Mouse (Mus musculus): Measurements from ENCODE around the gene Gipc2. TPM values are rescaled to one million over a fixed set of nuclear protein-coding genes. Genes with fewer than 3 reads are reported as not detected.
"Not testable (repeated sequence)": the region's sequence is repeated elsewhere in the genome, so short reads cannot be mapped to it uniquely, and the experiment has no call there.

The Gipc2 gene
- polyA plus RNA-seq, 1 experiment from 2014 or later = 4.2 TPM

DNA sequence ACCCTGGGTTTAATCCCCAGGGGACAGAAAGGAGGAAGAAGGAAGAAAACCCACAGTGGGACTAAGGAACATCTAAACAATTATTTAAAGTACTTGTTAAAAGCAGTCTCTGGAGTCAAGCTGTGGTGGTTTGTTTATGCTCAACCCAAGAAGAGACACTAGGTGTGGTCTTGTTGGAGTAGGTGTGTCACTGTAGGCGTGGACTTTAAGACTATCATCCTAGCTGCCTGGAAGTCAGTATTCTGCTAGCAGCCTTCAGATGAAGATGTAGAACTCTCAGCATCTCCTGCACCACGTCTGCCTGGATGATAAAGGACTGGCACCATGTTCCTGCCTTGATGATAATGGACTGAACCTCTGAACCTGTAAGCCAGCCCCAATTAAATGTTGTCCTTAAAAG is 31.2 kb upstream of the Gipc2 start:
- ATAC-seq (replicated peaks; ENCODE audit: insufficient number of reproducible peaks, low FRiP score, low TSS enrichment, low read depth); H3K4me1 ChIP-seq (ENCODE audit: control insufficient read depth, insufficient read depth, low read length); H3K4me2 ChIP-seq (ENCODE audit: low read depth, low read length); H3K36me3 ChIP-seq (replicated peaks; ENCODE audit: control insufficient read depth, insufficient read depth, low read depth, low read length); H3K27ac ChIP-seq (replicated peaks; ENCODE audit: low read depth, low read length); H3K4me3 ChIP-seq (ENCODE audit: low read depth, low read length); H3K9me3 ChIP-seq (replicated peaks; ENCODE audit: control insufficient read depth, low read length); H3K9ac ChIP-seq (replicated peaks; ENCODE audit: low read length); H3K27me3 ChIP-seq (ENCODE audit: control insufficient read depth, insufficient read depth, low read length); DNase-seq (ENCODE audit: low spot score): not testable (repeated sequence)
- WGBS = 32% methylated on average over 2 of the region's 2 CpGs

- Histone ChIP-seq H3K9ac (replicated peaks; ENCODE audit: low read length) (peak overlapping the region; percentile 35; the same call in 1 of the 2 replicates), H3K4me2 (ENCODE audit: low read depth, low read length) (peak overlapping the region; percentile 56), H3K9me3 (replicated peaks; ENCODE audit: control insufficient read depth, low read length) (no peaks in the 10 kb centered on the region), H3K36me3 (replicated peaks; ENCODE audit: control insufficient read depth, insufficient read depth, low read depth, low read length) (no peaks in the 10 kb centered on the region), H3K4me1 (ENCODE audit: control insufficient read depth, insufficient read depth, low read length) (no peaks in the 10 kb centered on the region), H3K27me3 (ENCODE audit: control insufficient read depth, insufficient read depth, low read length) (no peaks in the 10 kb centered on the region), H3K4me3 (ENCODE audit: low read depth, low read length) (peak overlapping the region; percentile 36), H3K27ac (replicated peaks; ENCODE audit: low read depth, low read length) (peak overlapping the region; percentile 23)
- DNase-seq (ENCODE audit: low spot score) = peak; percentile 93
- 1% methylated on average over 17 of the region's 17 CpGs for WGBS
- ATAC-seq (replicated peaks; ENCODE audit: insufficient number of reproducible peaks, low FRiP score, low TSS enrichment, low read depth) = peak; percentile 95
These were observed 27.6 kb upstream of the Gipc2 start for GRCm38 (mm10) chr3:152193635-152194097.

DNA sequence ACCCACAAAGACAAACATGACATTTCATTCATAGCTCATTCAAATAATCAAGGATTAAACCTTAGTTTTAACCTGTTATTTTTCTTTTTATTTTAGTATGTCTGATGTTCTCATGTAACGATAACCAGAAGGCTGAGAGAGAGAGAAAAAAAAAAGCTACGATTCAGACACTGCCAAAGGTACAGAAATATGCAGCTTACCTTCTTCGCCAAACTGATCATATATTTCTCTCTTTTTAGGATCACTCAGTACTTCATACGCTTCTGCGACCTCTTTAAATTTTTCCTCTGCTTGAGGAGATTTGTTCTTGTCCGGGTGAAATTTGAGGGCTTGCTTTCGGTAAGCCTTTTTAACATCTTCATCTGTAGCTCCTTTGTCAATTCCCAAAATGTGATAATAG is 27.1 kb upstream of the Gipc2 start:
- peak overlapping the region; percentile 35 for H3K9ac ChIP-seq (replicated peaks; ENCODE audit: low read length)
- peak overlapping the region; percentile 36 for H3K4me3 ChIP-seq (ENCODE audit: low read depth, low read length)
- H3K4me2 ChIP-seq (ENCODE audit: low read depth, low read length) = peak overlapping the region; percentile 56
- ATAC-seq (replicated peaks; ENCODE audit: insufficient number of reproducible peaks, low FRiP score, low TSS enrichment, low read depth) = no peak
- no peaks in the 10 kb centered on the region for H3K36me3 ChIP-seq (replicated peaks; ENCODE audit: control insufficient read depth, insufficient read depth, low read depth, low read length)
- no peak for DNase-seq (ENCODE audit: low spot score)
- H3K27me3 ChIP-seq (ENCODE audit: control insufficient read depth, insufficient read depth, low read length) = no peaks in the 10 kb centered on the region
- 9% methylated on average over 7 of the region's 7 CpGs for WGBS
- H3K9me3 ChIP-seq (replicated peaks; ENCODE audit: control insufficient read depth, low read length) = no peaks in the 10 kb centered on the region
- H3K27ac ChIP-seq (replicated peaks; ENCODE audit: low read depth, low read length) = peak overlapping the region; percentile 23
- no peaks in the 10 kb centered on the region for H3K4me1 ChIP-seq (ENCODE audit: control insufficient read depth, insufficient read depth, low read length)

DNA sequence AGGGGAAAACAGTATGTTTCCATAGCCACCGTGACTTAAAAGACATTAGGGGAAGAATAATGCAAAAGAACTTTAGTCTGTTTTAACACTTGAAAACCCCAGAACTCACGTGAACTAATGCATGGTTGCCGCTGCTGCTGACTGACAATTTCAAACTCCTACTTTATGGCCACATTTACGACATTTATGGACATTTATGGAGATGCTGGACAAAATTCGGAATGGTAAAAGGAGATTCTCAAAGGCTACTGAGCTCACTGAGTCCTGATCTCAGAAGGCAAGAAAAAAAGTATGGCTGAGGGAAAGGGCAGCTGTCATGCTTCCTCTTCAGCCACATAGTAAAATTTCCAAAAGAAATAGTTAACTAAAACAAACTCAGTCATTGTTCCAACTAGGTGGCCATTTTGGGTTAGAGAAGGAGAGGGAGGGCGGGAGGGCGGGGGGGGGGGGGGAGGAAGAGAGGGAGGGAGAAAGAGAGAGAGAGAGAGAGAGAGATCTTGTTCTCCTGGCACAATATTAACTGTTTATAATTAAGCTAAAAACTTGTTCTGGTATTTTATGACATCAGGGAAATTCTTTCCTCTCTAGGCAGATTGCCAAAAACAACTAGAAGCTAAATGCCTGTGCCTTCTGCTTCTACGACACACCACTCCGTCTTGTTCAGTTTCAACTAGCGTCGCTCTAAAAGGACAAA is 26.4 kb upstream of the Gipc2 start:
- DNase-seq (ENCODE audit: low spot score) (peak; percentile 62), ATAC-seq (replicated peaks; ENCODE audit: insufficient number of reproducible peaks, low FRiP score, low TSS enrichment, low read depth) (no peak)
- H3K36me3 ChIP-seq (replicated peaks; ENCODE audit: control insufficient read depth, insufficient read depth, low read depth, low read length) = no peaks in the 10 kb centered on the region
- no peaks in the 10 kb centered on the region for H3K9me3 ChIP-seq (replicated peaks; ENCODE audit: control insufficient read depth, low read length)
- peak overlapping the region; percentile 52 for H3K4me2 ChIP-seq (ENCODE audit: low read depth, low read length)
- peak overlapping the region; percentile 42; the same call in 1 of the 2 replicates for H3K9ac ChIP-seq (replicated peaks; ENCODE audit: low read length)
- WGBS = 43% methylated on average over 9 of the region's 11 CpGs
- H3K4me3 ChIP-seq (ENCODE audit: low read depth, low read length) = peak overlapping the region; percentile 34
- H3K4me1 ChIP-seq (ENCODE audit: control insufficient read depth, insufficient read depth, low read length) = no peaks in the 10 kb centered on the region
- H3K27ac ChIP-seq (replicated peaks; ENCODE audit: low read depth, low read length) = no peak overlapping the region
- H3K27me3 ChIP-seq (ENCODE audit: control insufficient read depth, insufficient read depth, low read length) = no peaks in the 10 kb centered on the region

DNA sequence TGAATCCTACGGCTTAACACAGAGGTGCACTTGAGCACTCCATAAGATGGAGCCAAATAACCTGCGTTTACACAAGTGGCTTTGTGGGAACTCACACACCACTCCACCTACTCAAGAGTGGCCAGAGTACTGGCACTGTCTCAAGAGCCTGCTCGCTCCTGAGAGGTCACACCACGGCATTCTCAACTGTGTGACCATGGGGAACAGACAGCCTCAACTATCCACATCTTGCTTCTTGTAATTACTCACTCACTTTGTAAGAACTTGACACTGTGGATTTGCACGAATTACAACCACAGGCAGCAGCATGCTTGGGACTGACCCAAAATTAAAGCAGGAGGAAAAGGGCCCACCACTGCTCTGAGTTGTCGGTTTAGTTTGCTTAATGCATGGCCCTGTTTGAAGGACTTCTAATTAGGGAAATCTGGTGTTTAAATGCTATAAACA is 25.8 kb upstream of the Gipc2 start:
- 0 out of 2 replicates have a peak, but pooled peaks have one; percentile 29 for ATAC-seq (replicated peaks; ENCODE audit: insufficient number of reproducible peaks, low FRiP score, low TSS enrichment, low read depth)

GRCm38 (mm10) chr3:152190679-152191477 is 24.8 kb upstream of the Gipc2 start:
- Histone ChIP-seq H3K4me3 (ENCODE audit: low read depth, low read length) (no peak overlapping the region), H3K27ac (replicated peaks; ENCODE audit: low read depth, low read length) (no peak overlapping the region), H3K9me3 (replicated peaks; ENCODE audit: control insufficient read depth, low read length) (no peaks in the 10 kb centered on the region), H3K9ac (replicated peaks; ENCODE audit: low read length) (0 out of 2 replicates have a peak overlapping the region, but pooled peaks have one; percentile 25), H3K36me3 (replicated peaks; ENCODE audit: control insufficient read depth, insufficient read depth, low read depth, low read length) (no peaks in the 10 kb centered on the region), H3K27me3 (ENCODE audit: control insufficient read depth, insufficient read depth, low read length) (no peaks in the 10 kb centered on the region), H3K4me2 (ENCODE audit: low read depth, low read length) (no peak overlapping the region), H3K4me1 (ENCODE audit: control insufficient read depth, insufficient read depth, low read length) (no peaks in the 10 kb centered on the region)
- no peak for ATAC-seq (replicated peaks; ENCODE audit: insufficient number of reproducible peaks, low FRiP score, low TSS enrichment, low read depth)
- no peak for DNase-seq (ENCODE audit: low spot score)
- 76% methylated on average over 9 of the region's 9 CpGs for WGBS

More for the DNA sequence above, 25.8 kb upstream of the Gipc2 start:
- Histone ChIP-seq H3K27ac (replicated peaks; ENCODE audit: low read depth, low read length) (no peak overlapping the region), H3K4me3 (ENCODE audit: low read depth, low read length) (peak overlapping the region; percentile 34), H3K4me1 (ENCODE audit: control insufficient read depth, insufficient read depth, low read length) (no peaks in the 10 kb centered on the region), H3K4me2 (ENCODE audit: low read depth, low read length) (peak overlapping the region; percentile 52), H3K36me3 (replicated peaks; ENCODE audit: control insufficient read depth, insufficient read depth, low read depth, low read length) (no peaks in the 10 kb centered on the region), H3K9me3 (replicated peaks; ENCODE audit: control insufficient read depth, low read length) (no peaks in the 10 kb centered on the region), H3K9ac (replicated peaks; ENCODE audit: low read length) (no peak overlapping the region; the same call in 1 of the 2 replicates), H3K27me3 (ENCODE audit: control insufficient read depth, insufficient read depth, low read length) (no peaks in the 10 kb centered on the region)
- WGBS = 29% methylated on average over 6 of the region's 6 CpGs
- DNase-seq (ENCODE audit: low spot score) = peak; percentile 36

- Histone ChIP-seq H3K9ac (replicated peaks; ENCODE audit: low read length) (no peak overlapping the region), H3K36me3 (replicated peaks; ENCODE audit: control insufficient read depth, insufficient read depth, low read depth, low read length) (no peaks in the 10 kb centered on the region; the same call in 1 of the 2 replicates), H3K27ac (replicated peaks; ENCODE audit: low read depth, low read length) (no peak overlapping the region), H3K9me3 (replicated peaks; ENCODE audit: control insufficient read depth, low read length) (no peaks in the 10 kb centered on the region), H3K4me2 (ENCODE audit: low read depth, low read length) (no peak overlapping the region), H3K4me1 (ENCODE audit: control insufficient read depth, insufficient read depth, low read length) (no peaks in the 10 kb centered on the region), H3K4me3 (ENCODE audit: low read depth, low read length) (no peak overlapping the region), H3K27me3 (ENCODE audit: control insufficient read depth, insufficient read depth, low read length) (no peaks in the 10 kb centered on the region)
- DNase-seq (ENCODE audit: low spot score) (no peak), ATAC-seq (replicated peaks; ENCODE audit: insufficient number of reproducible peaks, low FRiP score, low TSS enrichment, low read depth) (no peak)
- WGBS = 75% methylated on average over 4 of the region's 4 CpGs
These were observed 23.3 kb upstream of the Gipc2 start for GRCm38 (mm10) chr3:152189306-152189705.

GRCm38 (mm10) chr3:152186106-152186505 is 20.1 kb upstream of the Gipc2 start:
- Histone ChIP-seq H3K4me2 (ENCODE audit: low read depth, low read length) (no peak overlapping the region), H3K36me3 (replicated peaks; ENCODE audit: control insufficient read depth, insufficient read depth, low read depth, low read length) (no peaks in the 10 kb centered on the region; the same call in 1 of the 2 replicates), H3K9ac (replicated peaks; ENCODE audit: low read length) (no peak overlapping the region), H3K4me1 (ENCODE audit: control insufficient read depth, insufficient read depth, low read length) (no peaks in the 10 kb centered on the region), H3K4me3 (ENCODE audit: low read depth, low read length) (no peak overlapping the region), H3K27ac (replicated peaks; ENCODE audit: low read depth, low read length) (no peak overlapping the region), H3K27me3 (ENCODE audit: control insufficient read depth, insufficient read depth, low read length) (no peaks in the 10 kb centered on the region), H3K9me3 (replicated peaks; ENCODE audit: control insufficient read depth, low read length) (no peaks in the 10 kb centered on the region)
- 86% methylated on average over 6 of the region's 6 CpGs for WGBS
- no peak for ATAC-seq (replicated peaks; ENCODE audit: insufficient number of reproducible peaks, low FRiP score, low TSS enrichment, low read depth)
- DNase-seq (ENCODE audit: low spot score) = no peak

Data from embryonic facial prominence, embryonic 11.5 days (tissue).